Mouse (Mus musculus): ENCODE data around the gene Flii.
A peak's percentile ranks its signal among the peaks of the same experiment; 100 is the strongest.

Flii gene

GRCm38 (mm10) chr11:60726601-60727391 lies at the start of gene Flii:
Flii (minus strand) TSS chr11:60727263.
- peak; percentile 89 for DNase-seq

GRCm38 (mm10) chr11:60776107-60776828 lies 49.2 kb upstream of the Flii start:
- DNase-seq: no peak

- no peak for DNase-seq
Observed at GRCm38 (mm10) chr11:60775578-60775977, 48.5 kb upstream of the Flii start.

GRCm38 (mm10) chr11:60774841-60775240 lies 47.8 kb upstream of the Flii start:
- no peak for DNase-seq

- no peak for DNase-seq
Observed at GRCm38 (mm10) chr11:60774158-60774689, 47.2 kb upstream of the Flii start.

- no peak for DNase-seq
Observed at GRCm38 (mm10) chr11:60772161-60772560, 45.1 kb upstream of the Flii start.

- no peak for DNase-seq
Observed at GRCm38 (mm10) chr11:60770776-60771175, 43.7 kb upstream of the Flii start.

GRCm38 (mm10) chr11:60769322-60769721 lies 42.3 kb upstream of the Flii start:
- no peak for DNase-seq

- no peak for DNase-seq
Observed at GRCm38 (mm10) chr11:60766969-60767368, 39.9 kb upstream of the Flii start.

- no peak for DNase-seq
Observed at GRCm38 (mm10) chr11:60761681-60762080, 34.6 kb upstream of the Flii start.

- no peak for DNase-seq
Observed at GRCm38 (mm10) chr11:60755570-60755969, 28.5 kb upstream of the Flii start.

GRCm38 (mm10) chr11:60740321-60740720 lies 13.3 kb upstream of the Flii start:
- no peak for DNase-seq

- DNase-seq: no peak
Observed at GRCm38 (mm10) chr11:60737450-60737849, 10.4 kb upstream of the Flii start.

GRCm38 (mm10) chr11:60736491-60736890 lies 9.4 kb upstream of the Flii start:
- DNase-seq: no peak

GRCm38 (mm10) chr11:60735191-60735590 lies 8.1 kb upstream of the Flii start:
- no peak for DNase-seq

- no peak for DNase-seq
Observed at GRCm38 (mm10) chr11:60734206-60734605, 7.1 kb upstream of the Flii start.

- no peak for DNase-seq
Observed at GRCm38 (mm10) chr11:60731251-60731650, 4.2 kb upstream of the Flii start.

- DNase-seq: no peak
Observed at GRCm38 (mm10) chr11:60730169-60730568, 3.1 kb upstream of the Flii start.

GRCm38 (mm10) chr11:60729217-60729641 lies 2.2 kb upstream of the Flii start:
- DNase-seq: no peak

- DNase-seq: peak; percentile 97
Observed at GRCm38 (mm10) chr11:60728260-60728761, 1.2 kb upstream of the Flii start, which contains the start of gene Mief2. Mief2 (plus strand) TSS chr11:60728398.

GRCm38 (mm10) chr11:60727392-60728140 lies 503 bp upstream of the Flii start:
- DNase-seq: no peak

- DNase-seq: no peak
Observed at GRCm38 (mm10) chr11:60719263-60719662, 7.8 kb downstream of the Flii start.

GRCm38 (mm10) chr11:60715833-60716232 lies 11.2 kb downstream of the Flii start:
- no peak for DNase-seq
